Mouse (Mus musculus): ENCODE data around the gene Fbxl5. TPM values are rescaled to one million over a fixed set of nuclear protein-coding genes. Genes with fewer than 3 reads are reported as not detected.

Gene Fbxl5
- 77.0 and 97.2 TPM in 2 replicates for total RNA-seq (2017)

GRCm38 (mm10) chr5:43821538-43821937, at the start of gene Fbxl5:
Fbxl5 (minus strand) TSS chr5:43821638.
- no peak for ATAC-seq (replicated peaks in 1 of 2; ENCODE audit: insufficient read depth in 1 of 2, low FRiP score in 2 of 2, low TSS enrichment in 1 of 2, low read depth in 1 of 2, poor library complexity in 2 of 2, severe bottlenecking in 2 of 2)

GRCm38 (mm10) chr5:43868711-43869600, 47.5 kb upstream of the Fbxl5 start:
- ATAC-seq (replicated peaks in 1 of 2; ENCODE audit: insufficient read depth in 1 of 2, low FRiP score in 2 of 2, low TSS enrichment in 1 of 2, low read depth in 1 of 2, poor library complexity in 2 of 2, severe bottlenecking in 2 of 2), result peak; percentile 44 to 67

GRCm38 (mm10) chr5:43868253-43868652, 46.8 kb upstream of the Fbxl5 start, which contains the start of gene Cd38:
Cd38 (plus strand) TSS chr5:43868553.
- ATAC-seq (replicated peaks in 1 of 2; ENCODE audit: insufficient read depth in 1 of 2, low FRiP score in 2 of 2, low TSS enrichment in 1 of 2, low read depth in 1 of 2, poor library complexity in 2 of 2, severe bottlenecking in 2 of 2), result no peak

GRCm38 (mm10) chr5:43865316-43865715, 43.9 kb upstream of the Fbxl5 start:
- ATAC-seq (replicated peaks in 1 of 2; ENCODE audit: insufficient read depth in 1 of 2, low FRiP score in 2 of 2, low TSS enrichment in 1 of 2, low read depth in 1 of 2, poor library complexity in 2 of 2, severe bottlenecking in 2 of 2), result no peak

- ATAC-seq (replicated peaks in 1 of 2; ENCODE audit: insufficient read depth in 1 of 2, low FRiP score in 2 of 2, low TSS enrichment in 1 of 2, low read depth in 1 of 2, poor library complexity in 2 of 2, severe bottlenecking in 2 of 2), result no peak
Observed at GRCm38 (mm10) chr5:43863642-43864041, 42.2 kb upstream of the Fbxl5 start.

GRCm38 (mm10) chr5:43860670-43861431, 39.4 kb upstream of the Fbxl5 start:
- no peak; a peak in 1 of 4 replicates for ATAC-seq (replicated peaks in 1 of 2; ENCODE audit: insufficient read depth in 1 of 2, low FRiP score in 2 of 2, low TSS enrichment in 1 of 2, low read depth in 1 of 2, poor library complexity in 2 of 2, severe bottlenecking in 2 of 2)

GRCm38 (mm10) chr5:43860096-43860495, 38.7 kb upstream of the Fbxl5 start:
- ATAC-seq (replicated peaks in 1 of 2; ENCODE audit: insufficient read depth in 1 of 2, low FRiP score in 2 of 2, low TSS enrichment in 1 of 2, low read depth in 1 of 2, poor library complexity in 2 of 2, severe bottlenecking in 2 of 2), result no peak

GRCm38 (mm10) chr5:43859663-43860062, 38.2 kb upstream of the Fbxl5 start:
- no peak for ATAC-seq (replicated peaks in 1 of 2; ENCODE audit: insufficient read depth in 1 of 2, low FRiP score in 2 of 2, low TSS enrichment in 1 of 2, low read depth in 1 of 2, poor library complexity in 2 of 2, severe bottlenecking in 2 of 2)

- peak; percentile 90 to 95 for ATAC-seq (replicated peaks in 1 of 2; ENCODE audit: insufficient read depth in 1 of 2, low FRiP score in 2 of 2, low TSS enrichment in 1 of 2, low read depth in 1 of 2, poor library complexity in 2 of 2, severe bottlenecking in 2 of 2)
Observed at GRCm38 (mm10) chr5:43855769-43856168, 34.3 kb upstream of the Fbxl5 start.

- ATAC-seq (replicated peaks in 1 of 2; ENCODE audit: insufficient read depth in 1 of 2, low FRiP score in 2 of 2, low TSS enrichment in 1 of 2, low read depth in 1 of 2, poor library complexity in 2 of 2, severe bottlenecking in 2 of 2), result peak in 1 of 2 experiments; percentile 28; a peak in 2 of 4 replicates
Observed at GRCm38 (mm10) chr5:43853868-43854488, 32.5 kb upstream of the Fbxl5 start.

- peak; percentile 30 to 44; a peak in 3 of 4 replicates for ATAC-seq (replicated peaks in 1 of 2; ENCODE audit: insufficient read depth in 1 of 2, low FRiP score in 2 of 2, low TSS enrichment in 1 of 2, low read depth in 1 of 2, poor library complexity in 2 of 2, severe bottlenecking in 2 of 2)
Observed at GRCm38 (mm10) chr5:43853096-43853867, 31.8 kb upstream of the Fbxl5 start.

GRCm38 (mm10) chr5:43848275-43848674, 26.8 kb upstream of the Fbxl5 start:
- no peak for ATAC-seq (replicated peaks in 1 of 2; ENCODE audit: insufficient read depth in 1 of 2, low FRiP score in 2 of 2, low TSS enrichment in 1 of 2, low read depth in 1 of 2, poor library complexity in 2 of 2, severe bottlenecking in 2 of 2)

GRCm38 (mm10) chr5:43847555-43847954, 26.1 kb upstream of the Fbxl5 start:
- ATAC-seq (replicated peaks in 1 of 2; ENCODE audit: insufficient read depth in 1 of 2, low FRiP score in 2 of 2, low TSS enrichment in 1 of 2, low read depth in 1 of 2, poor library complexity in 2 of 2, severe bottlenecking in 2 of 2), result no peak

GRCm38 (mm10) chr5:43846227-43846626, 24.8 kb upstream of the Fbxl5 start:
- no peak for ATAC-seq (replicated peaks in 1 of 2; ENCODE audit: insufficient read depth in 1 of 2, low FRiP score in 2 of 2, low TSS enrichment in 1 of 2, low read depth in 1 of 2, poor library complexity in 2 of 2, severe bottlenecking in 2 of 2)

GRCm38 (mm10) chr5:43845646-43846045, 24.2 kb upstream of the Fbxl5 start:
- ATAC-seq (replicated peaks in 1 of 2; ENCODE audit: insufficient read depth in 1 of 2, low FRiP score in 2 of 2, low TSS enrichment in 1 of 2, low read depth in 1 of 2, poor library complexity in 2 of 2, severe bottlenecking in 2 of 2), result no peak

- no peak for ATAC-seq (replicated peaks in 1 of 2; ENCODE audit: insufficient read depth in 1 of 2, low FRiP score in 2 of 2, low TSS enrichment in 1 of 2, low read depth in 1 of 2, poor library complexity in 2 of 2, severe bottlenecking in 2 of 2)
Observed at GRCm38 (mm10) chr5:43845083-43845482, 23.6 kb upstream of the Fbxl5 start.

- no peak for ATAC-seq (replicated peaks in 1 of 2; ENCODE audit: insufficient read depth in 1 of 2, low FRiP score in 2 of 2, low TSS enrichment in 1 of 2, low read depth in 1 of 2, poor library complexity in 2 of 2, severe bottlenecking in 2 of 2)
Observed at GRCm38 (mm10) chr5:43842576-43843155, 21.2 kb upstream of the Fbxl5 start.

Measured in hematopoietic stem cell, adult 5-6 weeks (primary cell).